Mouse (Mus musculus): ENCODE data around the gene Foxn4. TPM values are rescaled to one million over a fixed set of nuclear protein-coding genes. Genes with fewer than 3 reads are reported as not detected.

Foxn4 gene
- polyA plus RNA-seq (2012; ENCODE audit: low replicate concordance), result not detected in 2 replicates

DNA sequence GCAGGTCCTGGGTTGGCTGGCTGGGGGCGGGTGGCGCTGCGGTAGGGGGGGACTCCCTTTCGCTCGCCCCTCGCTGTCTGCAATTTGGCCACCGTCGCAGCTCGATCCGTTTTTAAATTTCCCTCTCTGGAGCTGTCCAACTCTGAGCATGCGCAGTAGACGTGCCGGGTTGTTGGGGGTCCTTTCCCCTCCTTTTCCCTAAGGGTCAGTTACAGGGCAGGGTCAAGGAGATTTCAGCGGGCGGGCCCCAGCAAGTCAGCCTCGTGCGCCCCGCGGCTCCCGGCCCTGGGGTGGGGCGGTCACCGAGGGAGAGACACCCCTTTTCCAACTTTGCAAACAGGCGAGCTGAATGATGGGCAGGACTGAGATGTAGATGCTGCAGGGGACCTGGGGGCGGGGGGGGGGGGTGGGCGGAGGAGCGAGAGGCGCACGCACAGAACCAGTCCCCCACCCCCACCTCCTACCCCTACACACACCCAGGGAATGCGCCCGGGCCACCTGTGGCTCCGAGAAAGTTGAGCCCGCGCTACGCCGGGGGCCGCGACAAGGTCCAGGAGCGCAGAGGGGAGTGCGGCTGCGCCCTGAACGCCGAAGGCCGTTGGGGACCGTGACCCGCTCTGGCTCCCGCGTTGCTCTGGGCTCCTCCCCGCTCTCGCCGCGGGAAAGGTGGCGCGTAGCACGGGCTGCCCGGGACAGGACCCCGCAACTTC, at the start of gene Foxn4:
TSS of gene Foxn4 (minus strand) at position 115 of the 710 bp plus-strand sequence.

DNA sequence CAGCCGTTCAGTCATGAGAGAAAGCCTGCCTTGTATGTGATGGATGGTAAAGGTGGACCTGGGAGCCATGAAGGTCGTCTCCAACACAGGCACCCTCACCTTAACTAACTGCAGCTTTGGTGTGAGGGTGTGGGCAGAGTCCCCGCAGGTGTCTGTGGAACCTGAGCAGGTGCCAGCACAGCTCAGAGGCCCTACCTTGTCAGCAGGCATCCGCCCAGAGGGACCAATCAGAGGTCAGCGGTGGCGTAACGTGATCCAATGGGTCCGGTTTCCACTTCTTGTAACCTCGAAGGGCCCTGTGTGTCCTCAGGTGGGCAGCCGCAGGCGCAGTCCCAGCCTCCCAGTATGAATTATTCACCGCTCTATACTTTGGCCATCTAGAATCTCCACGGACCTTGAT, 15.3 kb upstream of the Foxn4 start, which contains the start of gene Myo1h:
TSS of gene Myo1h (plus strand) at position 293 of the 400 bp plus-strand sequence.

Other genes with a start within 250 kb of the Foxn4 start
- 5.9 and 8.2 TPM in 2 replicates for gene Usp30, start 208.3 kb downstream of the Foxn4 start, polyA plus RNA-seq (2012; ENCODE audit: low replicate concordance)
- gene Svop, start 182.2 kb downstream of the Foxn4 start, polyA plus RNA-seq (2012; ENCODE audit: low replicate concordance), result not detected in 2 replicates
- gene Alkbh2, start 145.6 kb downstream of the Foxn4 start, polyA plus RNA-seq (2012; ENCODE audit: low replicate concordance), result 16.1 and 34.4 TPM in 2 replicates
- 30.1 and 35.7 TPM in 2 replicates for gene Ung, start 143.4 kb downstream of the Foxn4 start, polyA plus RNA-seq (2012; ENCODE audit: low replicate concordance)
- gene Acacb, start 127.3 kb downstream of the Foxn4 start, polyA plus RNA-seq (2012; ENCODE audit: low replicate concordance), result 1.1 and 1.8 TPM in 2 replicates
- gene Myo1h, start 15.4 kb upstream of the Foxn4 start, polyA plus RNA-seq (2012; ENCODE audit: low replicate concordance), result 0.14 TPM in 1 of 2 replicates, not detected in the other
- 66.7 and 82.9 TPM in 2 replicates for gene Kctd10, start 106.7 kb upstream of the Foxn4 start, polyA plus RNA-seq (2012; ENCODE audit: low replicate concordance)
- gene Ube3b, start 106.8 kb upstream of the Foxn4 start, polyA plus RNA-seq (2012; ENCODE audit: low replicate concordance), result 82.6 and 116 TPM in 2 replicates
- gene Mmab, start 170.3 kb upstream of the Foxn4 start, polyA plus RNA-seq (2012; ENCODE audit: low replicate concordance), result 7.5 and 7.9 TPM in 2 replicates
- gene Mvk, start 170.5 kb upstream of the Foxn4 start, polyA plus RNA-seq (2012; ENCODE audit: low replicate concordance), result 20.7 and 30.4 TPM in 2 replicates